Mouse (Mus musculus): ENCODE measurements around the gene Fndc10.
A peak's percentile ranks its signal among the peaks of the same experiment; 100 is the strongest.
"Not testable (repeated sequence)": the region's sequence is repeated elsewhere in the genome, so short reads cannot be mapped to it uniquely, and the experiment has no call there.

Fndc10 gene

DNA sequence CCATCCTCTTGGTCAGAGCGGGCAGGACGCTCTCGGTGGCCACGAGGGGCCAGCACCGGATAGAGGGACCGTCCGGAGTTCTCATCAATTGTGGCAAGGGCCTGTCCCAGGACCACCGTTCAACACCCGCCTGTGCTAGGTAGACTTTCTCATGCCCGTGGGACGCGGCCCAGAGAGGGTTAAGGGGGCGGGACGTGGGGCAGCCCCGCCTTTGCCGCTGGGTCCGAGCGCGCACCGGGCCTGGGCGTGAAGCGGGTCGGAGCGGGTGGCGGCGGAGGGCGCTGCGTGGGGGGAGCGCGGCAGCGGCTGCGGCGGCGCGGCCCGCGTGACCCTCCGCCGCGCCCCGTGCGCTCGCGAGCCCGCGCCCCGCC, at the start of gene Fndc10:
Gene Fndc10, plus strand, starts transcription at position 232 of the 371 bp plus-strand sequence.
- peak; percentile 75 for DNase-seq (ENCODE audit: low spot score)

DNA sequence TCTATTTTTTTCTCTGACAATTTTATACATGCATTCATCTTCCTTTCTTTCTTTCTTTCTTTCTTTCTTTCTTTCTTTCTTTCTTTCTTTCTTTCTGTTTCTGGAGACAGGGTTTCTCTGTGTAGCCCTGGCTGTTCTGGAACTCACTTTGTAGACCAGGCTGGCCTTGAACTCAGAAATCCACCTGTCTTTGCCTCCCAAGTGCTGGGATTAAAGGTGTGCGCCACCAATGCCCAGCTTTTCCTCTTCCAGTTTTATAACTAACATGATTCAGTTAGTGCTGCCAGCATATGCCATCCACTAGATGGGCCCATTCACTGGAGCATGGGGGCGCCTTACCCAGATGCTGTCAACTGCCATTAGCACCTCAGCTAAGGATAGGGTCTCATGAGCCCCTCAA, 48.8 kb upstream of the Fndc10 start, which contains the start of gene Gm10563:
Gene Gm10563, minus strand, starts transcription at position 101 of the 400 bp plus-strand sequence.
- not testable (repeated sequence) for DNase-seq (ENCODE audit: low spot score)

DNA sequence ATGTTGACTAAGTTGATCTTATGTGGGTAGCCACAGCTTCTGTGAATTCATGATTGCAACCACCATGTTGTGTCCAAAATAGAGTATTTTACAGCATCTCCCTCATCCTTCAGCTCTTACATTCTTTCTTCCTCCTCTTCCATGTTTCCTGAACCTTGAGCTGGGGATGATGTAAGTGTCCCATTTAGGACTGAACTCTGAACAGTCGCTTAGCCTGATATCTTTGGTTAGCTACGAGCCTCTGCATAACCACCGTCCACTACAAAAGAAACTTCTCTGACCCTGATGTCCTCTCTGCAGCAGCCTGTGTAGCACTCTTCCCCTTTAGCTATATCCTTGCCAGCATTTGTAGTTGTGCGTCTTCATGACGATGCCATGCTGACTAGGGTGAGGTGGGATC, 48.4 kb upstream of the Fndc10 start:
- no peak for DNase-seq (ENCODE audit: low spot score)

DNA sequence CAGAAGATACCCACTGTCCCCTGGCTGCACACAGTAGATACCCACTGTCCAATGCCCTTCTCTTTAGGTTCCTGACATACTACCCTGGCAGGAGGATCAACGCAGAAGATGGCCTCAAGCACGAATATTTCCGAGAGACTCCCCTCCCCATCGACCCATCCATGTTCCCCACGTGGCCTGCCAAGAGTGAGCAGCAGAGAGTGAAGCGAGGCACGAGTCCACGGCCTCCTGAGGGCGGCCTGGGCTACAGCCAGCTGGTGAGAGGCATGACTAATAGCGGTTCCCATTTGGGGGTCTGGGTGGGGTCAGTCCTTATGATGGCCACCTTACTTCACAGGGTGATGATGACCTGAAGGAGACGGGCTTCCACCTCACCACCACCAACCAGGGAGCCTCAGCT, 44.8 kb upstream of the Fndc10 start:
- no peak for DNase-seq (ENCODE audit: low spot score)

DNA sequence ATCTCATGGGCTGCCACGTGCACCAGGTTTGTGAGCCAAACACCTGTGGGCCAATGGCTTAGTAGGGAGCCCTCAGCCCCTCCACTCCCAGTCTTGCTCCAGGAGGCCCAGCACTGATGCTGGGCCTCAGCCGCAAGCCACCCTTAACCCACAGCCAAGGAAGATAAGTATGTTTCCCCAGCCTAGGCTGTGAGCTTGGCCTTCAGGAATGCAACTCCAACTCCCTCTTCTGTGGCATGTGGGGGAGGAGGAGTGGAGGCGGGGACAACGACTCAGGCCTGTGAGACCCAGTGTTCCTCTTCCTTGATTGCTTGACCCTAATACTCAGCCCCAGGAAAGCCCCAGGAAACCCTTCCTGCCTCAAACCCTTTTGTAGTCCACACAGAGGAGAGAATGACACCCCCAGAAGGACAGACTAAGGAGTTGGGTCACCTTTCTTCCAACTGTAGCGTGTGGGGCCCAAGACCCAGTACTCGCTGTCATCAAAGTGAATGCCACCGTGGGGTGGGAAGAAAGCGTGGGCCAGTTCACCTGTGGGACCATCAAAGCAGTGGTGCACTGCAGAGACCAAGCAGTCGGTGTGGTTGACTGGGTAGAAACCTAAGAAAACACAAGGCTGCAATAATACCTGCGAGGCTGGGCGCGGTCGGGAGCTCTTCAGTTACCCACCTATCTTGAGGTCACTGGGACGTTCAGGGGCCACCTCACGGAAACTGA, 42.4 kb upstream of the Fndc10 start:
- no peak for DNase-seq (ENCODE audit: low spot score)

DNA sequence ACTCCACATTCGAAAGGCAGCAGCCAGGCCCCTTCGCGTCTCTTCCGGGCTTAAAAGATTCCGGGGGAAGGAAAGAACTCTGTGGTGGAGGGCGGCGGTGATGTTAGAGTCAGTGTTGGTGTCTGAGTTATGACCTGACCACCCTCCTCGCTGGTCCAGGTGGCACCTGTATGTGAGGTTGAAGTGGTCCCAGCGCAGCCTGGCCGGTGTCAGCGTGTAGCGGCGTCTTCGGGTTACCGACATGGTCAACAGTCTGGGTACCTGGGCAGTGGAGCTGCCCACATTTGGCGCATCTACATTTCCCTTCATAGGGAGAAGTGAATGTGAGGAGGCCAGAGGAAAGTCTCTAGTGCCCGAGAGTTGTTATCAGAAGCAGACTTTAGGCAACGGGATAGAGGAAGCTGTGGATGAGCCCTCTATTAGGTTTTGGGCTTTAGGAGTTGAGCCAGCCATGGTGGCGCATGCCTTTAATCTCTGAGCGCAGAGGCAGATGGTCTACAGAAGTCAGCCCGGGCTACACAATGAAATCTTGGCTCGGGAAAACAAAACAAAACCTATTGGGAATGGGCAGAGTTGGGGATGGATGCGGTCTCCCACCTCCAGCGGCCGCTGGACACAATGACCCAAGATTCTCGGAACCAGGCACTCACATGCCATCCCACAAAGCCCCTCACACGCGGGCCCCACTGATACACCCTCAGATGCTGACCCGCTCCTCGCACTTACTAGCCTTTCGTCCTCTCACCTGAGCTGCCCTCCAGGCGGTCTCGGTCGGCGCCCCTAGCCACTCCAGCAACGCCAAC, 41.7 kb upstream of the Fndc10 start:
- no peak for DNase-seq (ENCODE audit: low spot score)

DNA sequence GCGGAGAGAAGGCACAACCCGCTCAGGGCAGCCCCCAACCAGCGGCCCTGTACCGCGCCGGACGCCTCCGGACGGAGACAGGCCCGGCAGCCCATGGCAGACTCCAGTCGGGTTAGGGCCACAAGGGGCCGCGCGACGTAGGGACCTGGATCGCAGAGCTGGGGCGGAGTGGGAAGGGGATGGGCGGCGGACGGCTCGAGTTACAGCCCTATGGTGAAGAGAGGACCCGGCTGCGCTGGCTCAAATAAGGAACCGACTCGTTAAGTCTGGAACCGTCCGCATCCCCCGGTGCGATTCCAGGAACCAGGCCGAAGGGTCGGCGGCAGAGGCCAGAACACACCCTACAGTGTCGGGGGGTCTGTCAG, 41.1 kb upstream of the Fndc10 start, which contains the start of gene Mmp23:
Gene Mmp23, minus strand, starts transcription at position 299 of the 365 bp plus-strand sequence.
- peak; percentile 49 for DNase-seq (ENCODE audit: low spot score)

DNA sequence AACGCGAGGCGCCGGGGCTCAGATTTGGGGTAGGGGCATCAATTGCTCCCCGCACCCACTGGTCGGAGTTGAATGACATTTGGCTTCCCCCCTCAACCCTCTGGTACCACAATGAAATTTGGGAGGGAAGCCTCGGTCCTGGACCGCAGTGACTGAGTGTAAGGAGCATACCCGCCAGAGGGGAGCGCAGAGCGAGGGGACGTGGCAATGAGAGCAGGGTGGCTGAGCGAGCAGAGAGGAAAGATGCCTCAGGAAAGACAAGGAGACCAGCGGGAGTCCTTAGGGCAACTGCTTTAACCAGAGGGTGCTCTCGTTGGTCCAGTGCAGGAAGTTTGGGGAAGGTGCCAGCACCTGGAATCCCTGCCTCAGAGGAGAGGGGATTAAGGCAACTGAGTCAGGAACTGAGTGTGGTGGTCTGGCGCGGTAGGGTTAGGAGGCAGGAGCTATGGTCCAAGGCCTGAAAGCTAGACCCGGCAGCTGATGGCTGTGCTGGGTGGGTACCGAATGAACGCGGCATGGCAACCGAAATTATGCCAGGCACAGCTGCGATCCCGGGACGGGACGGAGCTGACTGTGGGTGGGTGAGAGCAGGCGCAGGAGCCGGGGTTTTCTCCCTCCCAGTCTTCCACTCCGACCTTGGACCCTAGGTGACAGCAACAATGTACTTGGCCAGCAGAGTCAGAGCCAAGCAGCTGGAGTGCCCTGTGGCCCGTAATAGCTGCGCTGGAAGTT, 40.5 kb upstream of the Fndc10 start:
- DNase-seq (ENCODE audit: low spot score): peak; percentile 58

DNA sequence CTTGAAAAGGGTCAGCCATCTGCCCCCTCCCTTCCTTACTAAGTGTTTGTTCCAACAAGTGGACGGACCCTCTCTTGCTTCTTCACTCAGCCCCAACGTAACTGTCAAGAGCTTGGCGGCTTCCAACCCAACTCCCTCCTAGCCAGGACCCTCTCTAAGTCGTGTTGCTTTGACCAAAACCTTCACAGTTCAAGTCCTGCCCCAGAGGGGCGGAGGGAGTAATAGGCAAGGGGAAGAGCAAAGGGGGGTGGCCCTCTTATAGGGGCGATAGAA, 40.0 kb upstream of the Fndc10 start:
- no peak for DNase-seq (ENCODE audit: low spot score)

DNA sequence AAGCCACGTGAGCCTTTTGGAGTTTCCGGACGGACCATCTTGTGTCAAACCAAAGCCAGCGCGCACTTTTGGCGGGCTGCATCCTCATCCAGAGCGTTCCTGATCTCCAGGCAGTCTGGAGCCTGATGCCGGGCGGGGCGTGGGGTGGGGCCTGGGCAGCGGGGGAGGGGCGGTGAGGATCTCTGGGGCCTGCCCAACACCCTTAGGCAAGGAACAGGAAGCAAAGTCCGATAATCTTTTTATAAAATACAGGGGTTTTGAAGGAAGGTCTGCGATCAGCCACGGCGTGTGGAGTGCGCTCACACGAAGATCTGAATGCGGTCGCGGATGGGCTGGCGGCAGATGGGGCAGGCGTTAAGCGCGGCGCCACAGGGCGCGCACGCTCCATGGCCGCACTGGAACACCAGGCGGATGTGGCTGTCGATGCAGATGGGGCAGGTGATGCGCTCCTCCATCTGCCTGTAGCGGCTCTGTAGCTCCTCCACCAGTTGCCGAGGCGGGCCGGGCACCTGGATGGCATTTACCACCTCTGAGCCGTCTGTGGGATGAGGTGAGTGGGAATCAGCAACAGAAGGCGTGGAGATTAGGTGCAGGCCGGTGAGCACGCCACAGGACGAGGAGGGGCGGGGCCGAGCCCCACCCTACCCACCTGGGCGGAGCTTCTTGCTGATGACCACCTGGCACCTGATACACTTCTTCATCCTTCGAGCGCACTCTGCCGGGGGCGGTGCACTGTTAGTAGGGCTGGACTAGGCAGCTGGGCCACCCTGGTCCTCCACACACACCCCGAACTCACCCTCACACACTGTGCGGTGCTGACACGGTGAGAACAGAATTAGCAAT, 39.5 kb upstream of the Fndc10 start:
- peak; percentile 70 for DNase-seq (ENCODE audit: low spot score)

DNA sequence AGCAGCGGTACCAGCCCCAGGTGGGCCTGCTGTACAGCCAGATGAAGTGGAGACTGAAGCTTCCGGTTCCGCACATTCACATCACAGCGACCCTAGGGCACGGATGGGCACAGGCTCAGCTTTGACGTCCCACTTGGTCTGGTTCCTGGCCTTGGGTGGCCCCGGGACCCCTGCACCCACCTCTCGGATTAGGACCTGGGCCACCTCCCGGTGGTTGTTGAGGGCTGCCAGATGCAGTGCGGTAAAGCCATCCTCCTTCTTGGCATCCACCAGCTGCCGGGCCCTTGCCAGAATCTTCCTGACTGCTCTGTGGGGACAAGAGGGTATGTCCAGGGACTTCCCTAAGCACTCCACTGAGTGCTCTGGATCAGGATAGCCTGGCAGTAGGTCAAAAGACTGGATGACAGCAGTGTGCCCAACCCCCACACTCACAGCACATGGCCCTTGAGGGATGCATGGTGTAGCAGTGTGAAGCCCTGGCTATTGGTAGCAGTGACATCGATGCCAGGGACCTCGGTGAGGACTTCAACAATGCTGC, 37.9 kb upstream of the Fndc10 start:
- peak; percentile 75 for DNase-seq (ENCODE audit: low spot score)

DNA sequence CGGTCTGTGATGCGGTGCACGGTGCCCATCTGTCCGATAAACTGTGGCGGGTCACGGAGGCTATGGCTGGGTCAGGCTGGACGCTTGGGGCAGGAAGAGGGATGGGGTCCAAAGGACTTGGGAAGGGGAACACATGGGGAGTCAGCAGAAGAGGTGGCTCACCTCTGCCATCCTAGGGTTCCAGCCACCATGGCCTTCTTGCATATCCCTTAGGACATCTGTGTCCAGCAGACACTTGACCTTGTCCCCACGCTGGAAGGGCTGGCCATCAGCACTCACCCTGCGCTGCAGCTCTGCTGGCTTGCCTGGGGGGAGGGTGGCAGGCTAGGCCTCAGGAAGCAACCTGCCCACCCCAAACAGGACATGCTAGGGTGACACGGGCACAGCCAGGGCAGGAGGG, 35.2 kb upstream of the Fndc10 start:
- no peak for DNase-seq (ENCODE audit: low spot score)

DNA sequence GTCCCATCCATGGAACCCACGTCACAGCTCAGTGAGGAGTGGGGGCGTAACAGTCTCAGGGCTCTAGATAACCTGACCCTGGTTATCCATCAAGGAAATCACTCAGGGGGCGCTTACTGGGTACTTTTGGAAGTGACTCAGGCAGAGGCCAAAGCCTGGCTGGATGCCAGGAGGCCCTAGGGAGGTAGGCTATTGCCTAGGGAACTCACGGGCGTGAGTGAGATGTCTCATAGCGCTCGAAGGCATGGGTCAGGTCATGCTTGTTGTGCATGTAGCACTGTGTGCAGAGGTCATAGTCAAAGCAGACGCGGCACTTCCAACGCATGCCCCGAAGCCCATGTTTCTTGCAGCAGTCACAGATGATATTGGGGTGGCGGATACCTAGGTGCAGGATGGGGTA, 33.5 kb upstream of the Fndc10 start:
- peak; percentile 84 for DNase-seq (ENCODE audit: low spot score)

DNA sequence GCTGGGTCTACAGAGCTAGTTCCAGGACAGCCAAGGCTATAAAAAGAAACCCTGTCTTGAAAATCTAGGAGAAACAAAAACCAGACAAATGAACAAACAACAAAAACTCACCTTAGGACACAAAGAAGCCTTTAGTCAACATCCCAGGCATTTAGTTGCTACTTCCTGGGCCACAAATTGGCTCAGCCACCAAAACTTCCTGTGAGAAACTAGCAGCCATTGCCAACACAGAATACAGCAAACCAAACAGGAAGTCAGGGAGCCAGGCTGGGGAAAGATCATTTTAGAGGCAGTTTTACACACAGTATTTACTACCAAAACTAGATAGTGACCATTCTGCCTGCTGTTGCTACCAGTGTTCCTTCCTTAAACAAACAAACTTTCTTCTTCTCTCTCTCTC, 27.2 kb upstream of the Fndc10 start:
- DNase-seq (ENCODE audit: low spot score): no peak

DNA sequence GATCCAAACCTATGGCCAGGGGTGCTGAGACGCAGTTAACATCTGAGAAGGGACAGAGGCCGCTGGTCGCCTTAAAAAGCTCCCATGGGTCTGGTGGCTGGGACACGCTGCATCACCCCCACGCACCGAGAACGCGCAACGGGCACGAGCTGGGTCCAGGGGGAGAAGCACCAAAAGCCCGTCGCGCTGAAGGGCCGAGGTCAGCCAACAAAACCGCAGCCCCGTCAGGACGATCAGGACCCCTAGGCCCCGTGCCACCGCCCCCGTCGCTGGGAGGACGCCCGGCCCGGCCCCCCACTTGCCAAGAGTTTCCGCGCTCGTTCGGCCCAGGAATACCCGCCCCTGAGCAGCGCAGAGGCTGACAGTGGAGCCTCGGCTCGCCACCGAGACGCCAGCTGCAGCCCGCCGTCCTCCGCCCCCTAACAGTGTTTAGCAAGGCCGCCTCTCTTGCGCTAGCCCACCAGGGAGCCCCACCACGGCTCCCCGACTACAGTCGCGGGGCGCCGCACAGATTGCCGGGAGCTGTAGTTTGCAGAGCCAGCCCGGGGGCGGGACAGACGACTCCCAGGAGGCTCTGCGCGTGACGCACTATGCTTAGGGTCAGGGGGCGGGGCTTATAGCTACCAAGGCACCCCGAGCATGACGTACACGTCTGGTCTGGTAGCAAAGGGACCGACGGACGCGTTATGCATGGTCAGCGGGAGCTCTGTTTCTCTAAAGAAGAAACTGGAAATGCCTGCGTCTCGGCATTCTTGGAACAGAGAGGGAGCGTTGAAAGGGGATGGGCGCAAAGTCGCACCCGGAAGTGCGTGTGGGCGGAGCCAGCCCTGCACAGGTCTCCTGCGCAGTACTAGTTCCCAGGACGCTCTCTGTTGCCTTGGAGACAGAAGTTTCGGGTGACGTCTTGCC, 25.2 kb upstream of the Fndc10 start, which contains the start of gene Mib2:
Gene Mib2, minus strand, starts transcription at position 510 of the 909 bp plus-strand sequence.
- peak; percentile 96 for DNase-seq (ENCODE audit: low spot score)

DNA sequence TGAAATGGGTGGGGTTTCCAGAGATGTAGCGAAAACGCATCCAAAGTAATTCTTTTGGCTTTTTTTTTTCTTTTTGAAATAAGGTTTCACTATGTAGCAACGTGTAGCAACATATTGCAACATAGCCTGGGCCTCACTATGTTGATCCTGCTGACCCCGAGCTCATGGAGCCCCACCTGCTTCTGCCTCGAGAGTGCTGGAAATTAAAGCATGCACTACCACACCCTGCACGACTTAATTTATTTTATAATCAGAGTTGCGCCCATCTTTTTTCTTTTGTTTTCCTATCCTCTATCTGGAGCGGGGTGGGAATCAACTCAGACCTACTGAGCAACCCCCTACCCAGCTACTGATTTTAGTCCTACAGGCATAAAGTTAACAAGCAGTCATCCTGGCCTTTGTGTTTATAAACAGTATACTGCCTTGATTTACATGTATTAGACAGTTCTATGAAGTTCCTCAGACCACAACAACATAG, 24.5 kb upstream of the Fndc10 start:
- no peak for DNase-seq (ENCODE audit: low spot score)

DNA sequence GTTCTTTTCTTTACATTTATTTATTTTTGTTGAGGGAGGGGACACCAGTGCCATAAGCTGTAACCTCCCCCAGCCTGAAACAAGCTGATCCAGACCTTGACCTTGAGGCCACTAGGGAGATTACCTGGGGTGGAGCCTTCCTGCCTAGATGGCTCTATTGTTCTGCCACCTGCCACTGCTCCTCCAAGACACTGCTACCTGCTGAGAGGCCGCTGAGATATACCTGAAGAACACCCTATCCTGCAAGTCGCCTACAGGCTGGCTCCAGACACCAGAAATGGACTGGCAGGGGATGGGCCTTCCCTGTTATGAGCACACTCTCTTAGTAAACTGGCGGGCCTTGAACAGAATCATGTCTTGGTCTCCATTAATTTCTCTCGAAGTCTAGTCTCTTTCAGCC, 23.9 kb upstream of the Fndc10 start:
- not testable (repeated sequence) for DNase-seq (ENCODE audit: low spot score)

DNA sequence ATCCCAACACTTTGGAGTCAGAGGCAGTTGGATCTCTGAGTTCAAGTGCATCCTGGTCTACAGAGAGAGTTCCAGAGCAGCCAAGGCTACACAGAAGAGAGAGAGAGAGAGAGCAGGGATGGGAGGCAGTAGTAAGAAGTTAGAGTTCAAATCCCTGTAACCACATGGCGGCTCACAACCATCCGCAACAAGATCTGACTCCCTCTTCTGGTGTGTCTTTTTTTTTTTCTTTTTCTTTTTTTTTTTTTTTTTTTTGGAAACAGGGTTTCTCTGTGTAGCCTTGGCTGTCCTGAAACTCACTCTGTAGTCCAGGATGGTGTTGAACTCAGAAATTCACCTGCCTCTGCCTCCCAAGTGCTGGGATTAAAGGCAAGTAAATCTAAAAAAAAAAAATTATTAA, 22.1 kb upstream of the Fndc10 start:
- no peak for DNase-seq (ENCODE audit: low spot score)

DNA sequence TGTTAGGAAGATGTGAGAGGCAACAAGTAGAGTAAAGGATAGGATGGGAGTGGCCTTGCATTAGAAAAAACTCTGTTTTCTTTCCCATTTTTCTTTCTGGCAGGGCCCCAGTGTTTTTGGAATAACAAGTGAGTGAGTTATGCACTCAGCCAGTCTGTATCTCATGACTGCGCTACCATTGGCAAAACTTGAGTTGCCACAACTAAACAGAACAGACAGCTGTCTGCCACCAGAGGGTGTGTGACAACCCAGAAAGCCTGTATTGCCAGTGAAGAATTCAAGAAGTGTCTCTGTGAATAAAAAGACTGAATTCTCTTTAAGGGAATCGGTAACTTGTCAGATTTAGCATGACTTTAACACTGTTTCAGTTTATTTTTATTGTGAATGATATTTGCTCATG, 18.2 kb upstream of the Fndc10 start:
- DNase-seq (ENCODE audit: low spot score): peak; percentile 42

DNA sequence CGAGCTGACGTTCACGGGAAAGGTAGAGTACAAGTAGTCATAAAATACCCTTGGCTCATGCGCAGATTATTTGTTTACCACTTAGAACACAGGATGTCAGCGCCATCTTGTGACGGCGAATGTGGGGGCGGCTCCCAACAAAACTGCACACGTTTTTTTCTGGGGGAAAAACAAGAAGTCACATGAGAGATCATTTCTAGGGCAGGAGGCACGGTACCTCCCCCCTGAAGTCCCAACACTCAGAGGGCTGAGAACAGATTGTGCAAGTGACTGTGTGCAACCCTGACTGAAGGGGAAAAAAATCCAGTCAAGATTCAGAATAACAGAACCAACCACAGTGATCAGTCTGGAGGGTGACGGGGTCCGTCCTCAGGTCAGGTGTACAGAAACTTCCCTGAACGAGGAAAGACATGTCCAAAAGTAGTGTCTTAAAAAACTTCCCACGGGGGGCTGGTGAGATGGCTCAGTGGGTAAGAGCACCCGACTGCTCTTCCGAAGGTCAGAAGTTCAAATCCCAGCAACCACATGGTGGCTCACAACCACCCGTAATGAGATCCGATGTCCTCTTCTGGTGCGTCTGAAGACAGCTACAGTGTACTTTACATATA, 10.4 kb upstream of the Fndc10 start:
- DNase-seq (ENCODE audit: low spot score): peak; percentile 77
